8 mouse cellular contexts compared by ENCODE assay signal in the genomic region with DNA sequence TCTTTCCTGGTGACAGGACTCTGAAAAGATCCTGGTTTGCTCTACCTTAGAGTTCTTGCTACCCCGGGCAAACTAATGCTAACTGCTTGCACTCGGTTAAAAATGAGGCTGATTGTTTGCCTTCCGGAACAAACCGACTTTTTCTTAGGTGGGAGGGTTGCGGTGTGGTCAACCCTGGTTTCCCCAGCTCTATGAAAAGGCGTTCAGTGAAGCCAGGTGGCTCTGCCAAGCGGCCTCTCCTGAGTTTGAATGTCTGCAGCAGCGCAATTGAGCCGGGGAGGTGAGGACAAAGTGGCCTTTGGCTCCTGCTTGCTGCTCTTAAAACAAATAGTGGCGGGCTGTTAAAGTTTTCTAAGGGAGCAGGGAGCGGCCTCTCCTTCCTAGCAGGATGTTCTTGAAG. TPM values are rescaled to one million over a fixed set of nuclear protein-coding genes. Genes with fewer than 3 reads are reported as not detected.
DNase-seq lines count a peak whose midpoint lies in the region; ATAC-seq and TF ChIP-seq lines count a peak whose summit lies in the region.

No protein-coding gene starts in this region.

- no peak overlapping the region for H3ac ChIP-seq in myocyte (ENCODE audit: control insufficient read depth, insufficient read length)

- H3K36me3 ChIP-seq in hindbrain, embryonic 14.5 days (replicated peaks; ENCODE audit: control insufficient read depth, insufficient read depth): no peaks in the 10 kb centered on the region
- H3K36me3 ChIP-seq in limb, embryonic 15.5 days: no peaks in the 10 kb centered on the region
- no peaks in the 10 kb centered on the region for H3K36me3 ChIP-seq in myocyte (ENCODE audit: control insufficient read depth, insufficient read depth)

- H3K9ac ChIP-seq in hindbrain, embryonic 14.5 days: no peak overlapping the region
- H3K9ac ChIP-seq in limb, embryonic 15.5 days: no peak overlapping the region; the same call in 1 of the 2 replicates

- H3K4me2 ChIP-seq in hindbrain, embryonic 14.5 days (replicated peaks): peak overlapping the region; percentile 54
- H3K4me2 ChIP-seq in limb, embryonic 15.5 days: peak overlapping the region; percentile 94
- H3K4me2 ChIP-seq in myocyte (ENCODE audit: low read depth): peak overlapping the region; percentile 64

- H3K79me2 ChIP-seq in myocyte (ENCODE audit: control insufficient read depth, insufficient read depth): no peaks in the 10 kb centered on the region

- no peak for TF ChIP-seq POLR2A in myocyte (IDR thresholded peaks at IDR 0.05; ENCODE audit: insufficient read length, low read depth)

- peaks cover 28% of the 10 kb centered on the region for H3K27me3 ChIP-seq in hindbrain, embryonic 14.5 days (ENCODE audit: control insufficient read depth, insufficient read depth, low read length)
- H3K27me3 ChIP-seq in limb, embryonic 15.5 days: no peaks in the 10 kb centered on the region
- peaks cover 5% of the 10 kb centered on the region for H3K27me3 ChIP-seq in myocyte (ENCODE audit: control insufficient read depth, insufficient read depth, insufficient read length)

- peaks cover 8% of the 10 kb centered on the region for H3K4me1 ChIP-seq in hindbrain, embryonic 14.5 days (replicated peaks; ENCODE audit: control insufficient read depth, insufficient read depth, low read length)
- peaks cover 13% of the 10 kb centered on the region for H3K4me1 ChIP-seq in limb, embryonic 15.5 days

- 27% methylated on average over 11 of the region's 11 CpGs for WGBS in hindbrain, embryonic 14.5 days
- WGBS in limb, embryonic 15.5 days: 16% methylated on average over 11 of the region's 11 CpGs

- no peak for ATAC-seq in hindbrain, embryonic 14.5 days (ENCODE audit: low FRiP score)
- no peak for ATAC-seq in limb, embryonic 15.5 days (ENCODE audit: insufficient number of reproducible peaks, low FRiP score, low TSS enrichment, low read depth)

- no peak overlapping the region for H3K27ac ChIP-seq in hindbrain, embryonic 14.5 days
- H3K27ac ChIP-seq in limb, embryonic 15.5 days: 0 out of 2 replicates have a peak overlapping the region, but pooled peaks have one; percentile 24

- DNase-seq in spleen, adult 18-20 months: peak; percentile 33 to 34
- DNase-seq in spleen, adult 12 weeks (ENCODE audit: low spot score): no peak
- no peak for DNase-seq in hindbrain, embryonic 14.5 days (ENCODE audit: low spot score)
- no peak for DNase-seq in frontal cortex, postnatal 25 days (ENCODE audit: low spot score in 2 of 2)
- DNase-seq in layer of hippocampus, adult 9-10 months (ENCODE audit: low spot score): no peak
- no peak for DNase-seq in urinary bladder, postnatal 10 days (ENCODE audit: low spot score)

- no peaks in the 10 kb centered on the region for H3K9me3 ChIP-seq in hindbrain, embryonic 14.5 days (ENCODE audit: control insufficient read depth, low read length)
- no peaks in the 10 kb centered on the region for H3K9me3 ChIP-seq in limb, embryonic 15.5 days

- peak overlapping the region; percentile 23 for H3K4me3 ChIP-seq in hindbrain, embryonic 14.5 days (replicated peaks; ENCODE audit: low read length)
- H3K4me3 ChIP-seq in limb, embryonic 15.5 days: peak overlapping the region; percentile 44
- no peak overlapping the region for H3K4me3 ChIP-seq in myocyte

TF ChIP-seq in myocyte, 11 proteins besides CTCF, POLR2A, EP300 and RAD21:
- TF ChIP-seq SRF (IDR thresholded peaks at IDR 0.05; ENCODE audit: control insufficient read depth, insufficient read length, low read depth) (no peak), POLR2AphosphoS2 (IDR thresholded peaks at IDR 0.05; ENCODE audit: insufficient read length, low read depth) (no peak), USF1 (IDR thresholded peaks at IDR 0.05; ENCODE audit: low read depth) (no peak), MAX (IDR thresholded peaks at IDR 0.05; ENCODE audit: low read depth) (no peak), REST (IDR thresholded peaks at IDR 0.05; ENCODE audit: insufficient read depth, insufficient read length) (no peak), MYOD1 (IDR thresholded peaks at IDR 0.05; ENCODE audit: control insufficient read depth in 1 of 3, insufficient read length in 2 of 3, low read depth in 2 of 3) (no peak), MYOG (IDR thresholded peaks at IDR 0.05; ENCODE audit: control insufficient read depth in 1 of 3, insufficient read depth in 1 of 3, insufficient read length in 2 of 3, low read depth in 2 of 3) (no peak), TCF12 (IDR thresholded peaks at IDR 0.05; ENCODE audit: insufficient read depth, poor library complexity, severe bottlenecking) (no peak), E2F4 (IDR thresholded peaks at IDR 0.05; ENCODE audit: insufficient read depth) (no peak), TCF3 (IDR thresholded peaks at IDR 0.05; ENCODE audit: insufficient read length, low read depth) (no peak), CEBPB (IDR thresholded peaks at IDR 0.05; ENCODE audit: insufficient read depth, poor library complexity, severe bottlenecking) (no peak)

RNA-seq across cellular contexts. Expression of gene Mcoln2, which starts 0.9 kb away (rescaled TPM):
- polyA plus RNA-seq in hindbrain, embryonic 14.5 days (2014; fragmentation: Nextera tagmentation; extraction: Ambion mirVana): 0.11 TPM in 1 of 2 replicates, not detected in the other
- polyA plus RNA-seq in limb, embryonic 15.5 days (2015; fragmentation: Nextera tagmentation; extraction: Ambion mirVana): 2.0 and 2.3 TPM in 2 replicates
- not detected for polyA plus RNA-seq in myocyte (2012; fragmentation: generic; extraction: Trizol)

RNA-seq across cellular contexts. Expression of gene Mcoln3, which starts 33.3 kb away (rescaled TPM):
- 0.27 and 0.82 TPM in 2 replicates for polyA plus RNA-seq in hindbrain, embryonic 14.5 days (2014; fragmentation: Nextera tagmentation; extraction: Ambion mirVana)
- 1.8 and 2.1 TPM in 2 replicates for polyA plus RNA-seq in limb, embryonic 15.5 days (2015; fragmentation: Nextera tagmentation; extraction: Ambion mirVana)
- not detected for polyA plus RNA-seq in myocyte (2012; fragmentation: generic; extraction: Trizol)

RNA-seq across cellular contexts. Expression of gene Wdr63, which starts 42.6 kb away (rescaled TPM):
- 1.8 and 2.8 TPM in 2 replicates for polyA plus RNA-seq in hindbrain, embryonic 14.5 days (2014; fragmentation: Nextera tagmentation; extraction: Ambion mirVana)
- 0.25 TPM in 1 of 2 replicates, not detected in the other for polyA plus RNA-seq in limb, embryonic 15.5 days (2015; fragmentation: Nextera tagmentation; extraction: Ambion mirVana)
- 0.10 TPM for polyA plus RNA-seq in myocyte (2012; fragmentation: generic; extraction: Trizol)

Comparison
In these comparisons a context has a peak if more than half of its experiments do, and no peak if none do; other contexts are left out.
1. DNase-seq: peak in spleen, adult 18-20 months (2 of 2); none in spleen, adult 12 weeks (single experiment), hindbrain, embryonic 14.5 days (single experiment), frontal cortex, postnatal 25 days (0 of 2), layer of hippocampus, adult 9-10 months (single experiment) and urinary bladder, postnatal 10 days (single experiment).
2. Peak in every context shown above with its lines, with median percentiles within 50 percentile points of each other: H3K4me2 ChIP-seq.